Mouse (Mus musculus) CD8-positive naive resting alpha-beta T cell, adult 2 months (primary cell): ENCODE measurements around the gene Gm37240.

ENCODE experiments used
- DNase-seq, 2 experiments: peaks; one replicate each; pipeline ENCODE4 v3.0.0; 2022; ENCODE audit warnings: low read depth in 2 of 2, low spot score in 2 of 2

Gene Gm37240

DNA sequence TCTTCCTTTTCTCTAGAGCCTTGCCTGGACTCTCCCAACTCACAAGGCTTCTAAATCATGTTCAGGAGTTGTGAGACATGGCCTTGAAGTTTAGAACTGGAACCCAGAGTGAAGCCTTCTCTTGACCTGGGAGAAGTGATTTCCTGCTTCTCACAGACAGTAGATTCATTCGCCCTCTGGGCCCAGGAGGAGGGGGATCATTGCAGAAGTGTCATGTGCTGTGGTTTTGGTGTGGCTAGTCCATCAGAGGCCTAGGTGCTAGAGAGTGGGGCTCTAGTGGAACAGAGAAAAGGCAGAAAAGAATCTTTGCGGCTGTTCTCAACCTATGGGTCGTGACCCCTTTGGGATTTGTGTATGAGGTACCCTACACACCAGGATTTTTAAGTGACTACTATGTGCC lies 724.9 kb downstream of the Gm37240 start:
- DNase-seq, result no peak

DNA sequence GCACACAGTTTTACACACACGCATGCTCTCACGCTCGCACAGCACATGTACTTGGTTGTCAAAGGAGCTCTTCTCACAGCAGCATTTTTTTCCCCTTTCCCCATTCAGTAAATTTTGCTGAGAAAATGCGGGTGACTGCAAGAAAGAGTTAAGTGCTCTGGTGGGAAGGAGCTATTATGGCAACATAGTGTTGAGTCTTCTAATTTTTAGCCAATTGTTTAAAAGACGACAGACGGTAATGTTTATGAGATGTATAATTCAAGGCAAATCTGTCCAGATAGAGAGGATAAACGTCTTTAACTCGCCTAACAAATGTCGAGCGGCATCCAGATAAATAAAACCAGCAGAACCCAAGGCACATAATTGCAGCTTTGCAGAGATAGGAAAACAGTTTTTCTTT lies 726.5 kb downstream of the Gm37240 start:
- no peak for DNase-seq

- no peak for DNase-seq
Observed at GRCm38 (mm10) chr3:85159631-85160030, 727.7 kb downstream of the Gm37240 start.

GRCm38 (mm10) chr3:85148816-85149215 lies 738.5 kb downstream of the Gm37240 start:
- DNase-seq, result no peak

GRCm38 (mm10) chr3:85148038-85148550 lies 739.2 kb downstream of the Gm37240 start:
- DNase-seq, result no peak

GRCm38 (mm10) chr3:85145568-85145967 lies 741.8 kb downstream of the Gm37240 start:
- DNase-seq, result no peak

DNA sequence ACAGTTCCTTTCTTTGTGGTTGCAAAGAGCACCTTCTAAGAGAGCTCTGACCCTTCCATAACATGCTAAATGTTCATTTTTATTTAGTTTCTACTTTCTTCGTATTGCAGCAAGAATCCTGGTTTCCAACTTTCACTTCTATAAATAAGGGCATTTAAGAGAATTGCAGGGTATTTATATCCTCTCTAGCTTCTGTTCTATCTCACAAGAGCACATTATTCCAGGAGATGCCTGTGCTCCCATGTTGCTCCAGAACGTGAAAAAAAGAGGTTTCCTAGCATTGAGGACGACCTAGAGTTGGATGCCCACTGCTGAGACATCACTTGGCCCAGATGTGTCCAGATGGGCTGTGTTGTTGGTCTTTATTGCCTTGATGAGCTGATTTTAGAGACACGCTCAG lies 742.2 kb downstream of the Gm37240 start:
- no peak for DNase-seq

GRCm38 (mm10) chr3:85144425-85144824 lies 742.9 kb downstream of the Gm37240 start:
- DNase-seq, result no peak

- DNase-seq, result no peak
Observed at GRCm38 (mm10) chr3:85140488-85140887, 746.8 kb downstream of the Gm37240 start.

GRCm38 (mm10) chr3:85138407-85138806 lies 748.9 kb downstream of the Gm37240 start:
- no peak for DNase-seq

- no peak for DNase-seq
Observed at GRCm38 (mm10) chr3:85133561-85133960, 753.8 kb downstream of the Gm37240 start.

DNA sequence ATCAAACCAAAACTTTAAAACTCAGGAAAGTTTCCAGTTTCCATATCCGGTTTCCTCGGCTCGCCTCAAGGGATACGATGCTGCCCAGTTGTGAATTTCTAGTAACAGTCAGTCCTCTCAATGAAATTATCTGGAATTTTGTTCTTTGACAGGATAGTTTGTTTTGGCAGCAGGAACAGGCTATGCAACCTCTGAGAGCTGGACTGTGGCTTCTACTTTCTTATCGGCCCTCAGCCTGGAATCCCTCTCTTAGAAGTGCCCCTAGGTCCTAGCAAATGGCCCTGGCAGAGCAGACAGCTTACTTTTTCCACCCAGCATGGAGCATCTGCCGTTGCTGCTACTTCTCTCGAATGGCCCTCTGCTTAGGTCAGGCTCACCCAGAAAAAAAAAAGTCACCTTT lies 755.4 kb downstream of the Gm37240 start:
- no peak for DNase-seq

DNA sequence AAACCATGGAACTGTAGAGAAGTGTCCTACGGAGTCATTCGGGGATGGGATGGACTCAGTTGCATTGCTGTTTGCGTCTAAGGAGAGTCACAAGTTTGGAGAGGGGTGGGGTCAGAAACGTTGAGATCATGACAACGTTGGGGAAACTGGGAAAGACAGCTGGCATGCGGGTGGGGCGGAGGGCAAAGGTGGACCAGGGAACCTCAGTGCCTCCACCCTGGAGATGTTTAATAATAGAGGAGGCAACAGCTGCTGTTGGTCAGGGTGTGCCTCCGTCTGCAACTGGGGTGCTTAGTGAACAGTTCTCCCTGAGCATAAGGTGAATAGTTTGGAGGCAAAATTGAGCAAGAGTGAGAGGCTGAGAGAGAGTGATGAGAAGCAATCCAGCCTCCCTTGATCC lies 758.8 kb downstream of the Gm37240 start:
- DNase-seq, result no peak

DNA sequence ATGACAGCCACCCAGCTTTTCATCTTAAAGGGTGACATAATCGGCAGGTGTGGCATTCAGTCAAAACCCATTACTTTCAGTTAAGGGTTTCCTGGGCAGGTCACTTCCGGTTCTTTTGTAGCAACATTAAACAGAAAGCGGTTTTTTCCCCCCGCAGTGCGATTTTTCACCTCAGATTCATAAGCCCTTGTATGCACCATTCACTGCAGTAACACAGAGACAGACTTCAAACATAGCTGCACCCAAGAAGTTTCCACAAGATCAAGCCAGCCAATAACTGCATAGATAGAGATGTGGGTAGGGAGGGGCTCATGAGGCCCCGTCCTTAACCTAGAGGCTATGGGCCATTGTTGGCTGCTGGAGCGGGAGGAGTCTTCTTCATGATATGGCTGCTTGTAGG lies 760.3 kb downstream of the Gm37240 start:
- peak; percentile 62 to 66 for DNase-seq

GRCm38 (mm10) chr3:85125471-85125870 lies 761.8 kb downstream of the Gm37240 start:
- DNase-seq, result no peak

DNA sequence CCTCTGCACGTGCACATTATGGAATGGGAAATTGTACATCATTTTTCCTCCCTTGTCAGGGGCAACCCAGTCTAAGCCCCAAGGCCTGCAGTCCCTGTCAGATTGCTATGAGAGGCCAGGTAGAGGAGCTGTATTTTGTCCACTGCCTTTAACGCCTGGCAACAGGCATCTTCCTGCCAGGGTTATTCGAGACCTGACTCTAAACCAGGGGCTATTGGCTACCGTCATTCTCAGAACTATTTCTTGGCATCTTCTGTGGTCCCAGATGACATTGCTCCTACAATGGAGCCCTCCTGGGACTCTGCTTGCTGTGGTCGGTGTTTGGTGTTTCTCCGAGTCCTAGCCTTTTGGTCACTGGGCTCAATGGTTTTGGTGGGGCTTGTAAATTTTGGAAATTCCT lies 762.4 kb downstream of the Gm37240 start:
- DNase-seq, result no peak

DNA sequence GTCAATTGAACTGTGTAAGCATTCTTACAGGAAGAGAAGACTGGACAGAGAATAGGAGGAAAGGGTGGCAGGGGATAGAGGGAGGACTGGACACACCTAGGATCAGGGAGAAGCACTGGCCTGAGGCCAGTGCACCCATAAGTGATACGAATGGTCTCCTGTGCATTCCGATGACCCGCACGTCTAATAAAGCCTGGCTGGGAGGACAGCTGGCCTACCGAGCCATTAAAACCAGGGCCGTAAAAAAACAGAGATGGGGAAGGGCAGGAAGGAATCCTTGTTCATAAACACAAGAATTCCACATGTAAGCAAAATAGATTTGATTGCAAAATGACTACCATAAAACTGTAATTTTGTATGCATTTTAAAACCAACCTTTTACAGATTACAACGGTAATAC lies 762.9 kb downstream of the Gm37240 start:
- no peak for DNase-seq

DNA sequence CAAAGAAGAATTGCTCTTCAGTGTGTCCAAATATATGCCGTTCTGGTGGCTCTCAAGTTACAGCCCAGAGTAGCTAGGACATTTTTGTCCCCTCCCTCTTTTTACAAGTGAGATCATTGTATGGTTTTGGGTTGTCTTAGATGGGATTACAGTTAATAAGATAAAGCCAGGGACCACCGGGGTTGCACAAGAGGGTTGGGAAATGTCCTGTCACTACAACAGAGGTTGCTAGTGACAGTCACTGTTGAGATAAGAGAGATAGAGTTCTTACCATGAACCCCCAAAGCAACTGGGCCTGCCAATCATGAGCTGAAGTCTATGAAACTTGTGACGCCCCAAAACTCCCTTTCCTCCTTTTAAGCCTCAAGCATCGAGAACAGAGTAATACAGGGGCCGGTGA lies 769.6 kb downstream of the Gm37240 start:
- DNase-seq, result no peak

DNA sequence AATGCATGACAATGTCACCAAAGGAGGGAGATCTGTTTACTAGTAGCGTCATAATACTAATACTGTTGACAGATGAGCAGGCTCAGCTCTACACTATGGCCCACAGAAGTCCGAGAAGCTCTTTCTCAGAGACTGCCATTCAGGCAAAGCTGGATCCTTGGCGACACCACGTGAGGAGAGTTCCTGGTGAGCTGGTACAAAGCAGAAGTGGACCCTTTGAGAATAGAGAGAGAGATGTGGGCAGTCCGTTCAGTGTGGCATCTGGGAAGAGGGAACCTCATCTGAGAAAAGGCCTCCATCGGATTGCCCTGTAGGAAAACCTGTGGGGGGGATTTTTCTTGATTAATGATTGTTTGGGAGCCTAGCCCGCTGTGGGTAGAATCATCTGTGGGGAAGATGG lies 770.3 kb downstream of the Gm37240 start:
- no peak for DNase-seq

DNA sequence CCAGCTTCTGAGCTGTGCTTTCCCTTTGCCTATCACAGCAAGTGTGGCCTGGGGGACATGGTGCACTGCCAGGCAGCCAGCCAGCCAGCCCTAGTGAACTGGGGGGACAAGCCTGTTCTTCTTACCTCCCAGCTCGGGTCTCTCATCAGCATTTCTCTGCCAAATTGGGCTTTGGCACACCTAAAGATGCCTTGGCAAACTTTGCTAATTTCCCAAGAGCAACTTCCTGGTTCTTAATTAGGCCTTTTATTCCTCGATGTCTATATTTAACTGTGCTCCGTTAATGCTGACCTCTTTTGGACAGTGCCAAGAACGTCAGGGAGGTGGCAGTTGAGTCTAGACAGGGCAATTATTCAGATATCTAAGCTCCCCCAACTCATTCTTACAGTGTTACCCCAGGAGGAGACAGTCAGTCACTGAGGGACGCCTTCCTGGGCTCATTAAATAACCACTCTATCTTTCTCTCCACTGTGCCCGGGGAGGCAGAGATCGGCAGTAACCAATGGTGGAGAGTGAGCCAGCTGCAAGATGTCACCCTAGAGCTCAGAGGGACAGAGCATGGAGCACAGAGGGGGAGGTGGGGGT lies 771.3 kb downstream of the Gm37240 start:
- no peak for DNase-seq

DNA sequence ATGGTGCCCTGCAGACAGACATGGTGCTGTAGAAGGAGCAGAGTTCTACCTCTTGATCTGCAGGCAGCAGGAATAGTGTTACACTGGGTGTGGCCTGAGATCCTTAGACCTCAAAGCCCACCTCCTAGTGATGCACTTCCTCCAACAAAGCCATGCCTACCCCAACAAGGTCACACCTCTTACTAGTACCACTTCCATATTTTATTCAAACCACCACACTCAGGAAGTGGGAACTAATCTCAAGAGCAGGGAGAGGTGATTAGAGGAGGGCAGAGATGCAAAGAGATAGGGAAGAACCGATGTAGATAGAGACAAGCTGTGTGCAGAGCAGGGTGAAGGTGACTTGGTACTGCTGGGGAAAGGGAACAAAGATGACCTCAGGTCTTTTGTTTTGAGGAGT lies 773.8 kb downstream of the Gm37240 start:
- DNase-seq, result no peak

DNA sequence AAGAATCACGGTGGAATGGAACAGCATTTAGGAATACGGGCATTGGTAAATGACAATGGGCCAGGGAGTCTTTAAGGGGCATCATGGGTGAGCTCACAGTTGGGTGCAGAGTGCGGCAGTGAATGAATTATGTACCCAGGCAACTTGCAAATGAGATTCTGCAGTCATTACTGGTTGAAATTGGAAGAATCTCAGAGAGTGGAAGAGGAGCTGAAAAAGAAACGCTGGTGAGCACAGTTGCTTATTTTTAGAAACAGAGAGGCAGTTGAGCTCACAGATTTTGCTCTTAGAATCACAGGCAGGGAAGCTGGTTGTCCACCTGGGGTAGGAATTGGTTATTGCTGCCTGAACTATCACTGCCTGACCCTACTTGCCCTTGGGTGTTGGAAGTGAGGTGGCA lies 776.6 kb downstream of the Gm37240 start:
- no peak for DNase-seq

DNA sequence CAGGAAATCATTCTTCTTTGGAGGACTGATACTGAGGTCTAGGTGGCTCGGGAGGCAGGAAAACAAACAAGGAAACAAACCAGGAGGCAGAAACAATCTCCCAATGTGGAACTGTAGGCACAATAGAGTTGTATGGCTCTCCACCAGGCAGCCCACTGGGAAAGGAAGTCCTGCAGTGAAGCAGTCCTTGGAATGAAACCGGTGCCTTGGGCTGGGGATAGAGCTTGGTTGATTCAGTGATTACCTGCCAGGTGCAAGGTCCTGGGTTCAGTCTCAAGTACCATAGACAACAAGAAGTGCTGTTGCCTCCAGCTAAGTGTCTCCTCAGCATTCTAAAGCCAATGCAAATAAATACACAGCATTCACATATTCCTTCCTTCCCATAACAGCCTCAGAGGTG lies 778.1 kb downstream of the Gm37240 start:
- no peak for DNase-seq

GRCm38 (mm10) chr3:85108396-85108795 lies 778.9 kb downstream of the Gm37240 start:
- DNase-seq, result no peak
